ENCODE assay signal across 19 mouse cellular contexts in genomic region chr14:84610476-84610875, GRCm38 (mm10).
DNase-seq lines count a peak whose midpoint lies in the region.
"Had no signal": no experiment of that assay in that cellular context is flagged by ENCODE, and none has a peak within 500 bp of the region (broad histone marks: within the 10 kb centered on the region; RNA-seq: fewer than 3 reads in every experiment).

No protein-coding gene starts in this region.

- peak; percentile 85 for DNase-seq in Muller cell, postnatal 12 days (ENCODE audit: inconsistent ontology term)
- peak; percentile 8 for DNase-seq in retina, adult 2 months (ENCODE audit: low read depth, low spot score)
- peak; percentile 75 for DNase-seq in retina, embryonic 14.5 days (ENCODE audit: low spot score)
- DNase-seq in retina, postnatal 1 day = peak; percentile 68
- DNase-seq in T-cell, adult 2 months (ENCODE audit: low spot score) = no peak
- DNase-seq in urinary bladder, adult 18-20 months (ENCODE audit: low spot score in 2 of 2) = no peak
- no peak for DNase-seq in left cerebral cortex, postnatal 4 days
- no peak for DNase-seq in kidney, adult 9 months
- DNase-seq: adrenal gland, adult 2 months; adrenal gland, adult 8-10 months; adrenal gland, postnatal 10 days; adrenal gland, postnatal 14 days; adrenal gland, postnatal 25 days; adrenal gland, postnatal 36 days; B cell, adult 2 months; cerebellum, adult 11 months; cerebellum, adult 11-12 months; cerebellum, adult 18-20 months; cerebellum, adult 2 months had no signal

- intact Hi-C loops in left cerebral cortex, postnatal 4 days (cut with DNase I) = no loop called here

Comparison
In these comparisons a context has a peak if more than half of its experiments do, and no peak if none do; other contexts are left out.
1. DNase-seq: peak in Muller cell, postnatal 12 days (single experiment), retina, adult 2 months (single experiment), retina, embryonic 14.5 days (single experiment) and retina, postnatal 1 day (single experiment); none in T-cell, adult 2 months (single experiment), urinary bladder, adult 18-20 months (0 of 2), left cerebral cortex, postnatal 4 days (single experiment) and kidney, adult 9 months (single experiment).